Comparison of ENCODE assay signal across 22 mouse cellular contexts in the genomic region with DNA sequence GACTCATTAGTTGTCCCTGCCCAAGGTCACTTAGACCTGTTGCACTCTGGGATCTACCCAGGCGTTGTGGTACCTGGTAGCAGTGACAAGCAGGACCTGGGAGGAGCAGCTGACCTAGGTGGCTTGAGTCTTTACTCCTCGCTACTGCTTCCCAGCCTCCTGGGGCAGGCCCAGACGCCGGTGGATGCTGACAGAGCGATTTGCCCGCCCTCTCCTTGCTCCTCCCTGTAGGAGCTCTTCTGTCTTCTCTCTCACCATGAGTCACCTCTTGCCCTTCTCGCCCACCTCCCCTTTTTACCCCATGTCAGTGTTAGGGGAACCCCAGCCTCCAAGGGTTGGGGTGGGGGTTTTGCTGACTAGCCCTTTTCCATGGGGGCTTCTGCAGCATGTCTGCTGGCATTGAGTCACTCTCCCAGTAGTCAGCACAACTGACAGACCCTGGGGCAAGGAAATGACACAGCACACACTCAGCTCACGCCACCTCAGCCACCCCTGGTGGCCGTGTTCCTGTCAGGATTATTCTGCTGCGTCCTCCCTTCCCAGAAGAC. TPM values are rescaled to one million over a fixed set of nuclear protein-coding genes. Genes with fewer than 3 reads are reported as not detected.
DNase-seq lines count a peak whose midpoint lies in the region; ATAC-seq lines count a peak whose summit lies in the region.
"Had no signal": no experiment of that assay in that cellular context is flagged by ENCODE, and none has a peak within 500 bp of the region (broad histone marks: within the 10 kb centered on the region; RNA-seq: fewer than 3 reads in every experiment).

No protein-coding gene starts in this region.

- ATAC-seq in inflammation-experienced regulatory T-cells, adult 6 months: peak; percentile 40
- no peak for ATAC-seq in liver, embryonic 16.5 days (ENCODE audit: low read depth)
- ATAC-seq in hindbrain, embryonic 14.5 days (ENCODE audit: low FRiP score): no peak
- ATAC-seq: activated CD4-positive, CD25-positive, alpha-beta regulatory T cell, adult 4 months; midbrain, embryonic 15.5 days had no signal

- H3K4me3 ChIP-seq in heart, embryonic 10.5 days: peak overlapping the region; percentile 27
- peak overlapping the region; percentile 77 for H3K4me3 ChIP-seq in liver, embryonic 16.5 days (ENCODE audit: low read depth, low read length)
- H3K4me3 ChIP-seq in hindbrain, embryonic 14.5 days (replicated peaks; ENCODE audit: low read length): no peak overlapping the region
- H3K4me3 ChIP-seq: forebrain, embryonic 10.5 days; left cerebral cortex, adult 2 months; midbrain, embryonic 15.5 days; neural tube, embryonic 13.5 days had no signal

- DNase-seq in heart, embryonic 10.5 days (ENCODE audit: low spot score): no peak
- no peak for DNase-seq in heart, adult 9 months (ENCODE audit: low spot score in 2 of 2)
- peak; percentile 39 for DNase-seq in CD4-positive helper T cell, adult 2 months (ENCODE audit: low read depth, low spot score)
- no peak for DNase-seq in hindbrain, embryonic 14.5 days (ENCODE audit: low spot score)
- DNase-seq in gastrocnemius, postnatal 4 days (ENCODE audit: low spot score in 2 of 2): no peak
- DNase-seq in cerebellum, adult 8-10 months: no peak
- DNase-seq: B cell, adult 2 months; cerebellum, adult 11-12 months; heart, adult 11 months; lung, postnatal 4 days; retina, postnatal 1 day; thymus, postnatal 36 days had no signal

- no peaks in the 10 kb centered on the region for H3K9me3 ChIP-seq in heart, embryonic 10.5 days
- H3K9me3 ChIP-seq in liver, embryonic 16.5 days (replicated peaks; ENCODE audit: control insufficient read depth, low read length): no peaks in the 10 kb centered on the region
- H3K9me3 ChIP-seq in hindbrain, embryonic 14.5 days (ENCODE audit: control insufficient read depth, low read length): no peaks in the 10 kb centered on the region
- H3K9me3 ChIP-seq: forebrain, embryonic 10.5 days; midbrain, embryonic 15.5 days; neural tube, embryonic 13.5 days had no signal

- H3K27ac ChIP-seq in heart, embryonic 10.5 days: peak overlapping the region; percentile 72
- peak overlapping the region; percentile 81 for H3K27ac ChIP-seq in liver, embryonic 16.5 days (ENCODE audit: low read length)
- H3K27ac ChIP-seq in hindbrain, embryonic 14.5 days: no peak overlapping the region
- H3K27ac ChIP-seq: forebrain, embryonic 10.5 days; left cerebral cortex, adult 2 months; midbrain, embryonic 15.5 days; neural tube, embryonic 13.5 days had no signal

- H3K36me3 ChIP-seq in heart, embryonic 10.5 days: peaks cover 3% of the 10 kb centered on the region; the same call in 1 of the 2 replicates
- H3K36me3 ChIP-seq in liver, embryonic 16.5 days (ENCODE audit: control insufficient read depth, insufficient read depth): no peaks in the 10 kb centered on the region; the same call in 1 of the 2 replicates
- H3K36me3 ChIP-seq in hindbrain, embryonic 14.5 days (replicated peaks; ENCODE audit: control insufficient read depth, insufficient read depth): no peaks in the 10 kb centered on the region
- H3K36me3 ChIP-seq: forebrain, embryonic 10.5 days; midbrain, embryonic 15.5 days; neural tube, embryonic 13.5 days had no signal

- peaks cover 32% of the 10 kb centered on the region for H3K27me3 ChIP-seq in heart, embryonic 10.5 days (ENCODE audit: insufficient read depth, poor library complexity, severe bottlenecking)
- peaks cover 6% of the 10 kb centered on the region for H3K27me3 ChIP-seq in liver, embryonic 16.5 days (ENCODE audit: control insufficient read depth, insufficient read depth, low read depth, low read length)
- H3K27me3 ChIP-seq in hindbrain, embryonic 14.5 days (ENCODE audit: control insufficient read depth, insufficient read depth, low read length): peaks cover 36% of the 10 kb centered on the region

- WGBS in heart, embryonic 10.5 days: 41% methylated on average over 10 of the region's 10 CpGs
- WGBS in liver, embryonic 16.5 days (ENCODE audit: insufficient replicate concordance): 39% methylated on average over 10 of the region's 10 CpGs
- WGBS in hindbrain, embryonic 14.5 days: 38% methylated on average over 10 of the region's 10 CpGs

- peak overlapping the region; percentile 98 for H3K4me2 ChIP-seq in liver, embryonic 16.5 days (ENCODE audit: low read depth, low read length)
- H3K4me2 ChIP-seq in hindbrain, embryonic 14.5 days (replicated peaks): no peak overlapping the region
- H3K4me2 ChIP-seq: midbrain, embryonic 15.5 days; neural tube, embryonic 13.5 days had no signal

- H3K4me1 ChIP-seq in heart, embryonic 10.5 days: peaks cover 79% of the 10 kb centered on the region
- H3K4me1 ChIP-seq in liver, embryonic 16.5 days (ENCODE audit: control insufficient read depth, low read depth, low read length): peaks cover 47% of the 10 kb centered on the region
- no peaks in the 10 kb centered on the region for H3K4me1 ChIP-seq in hindbrain, embryonic 14.5 days (replicated peaks; ENCODE audit: control insufficient read depth, insufficient read depth, low read length)

- H3K9ac ChIP-seq in liver, embryonic 16.5 days (ENCODE audit: low read depth, low read length): peak overlapping the region; percentile 33
- H3K9ac ChIP-seq in hindbrain, embryonic 14.5 days: no peak overlapping the region
- H3K9ac ChIP-seq: midbrain, embryonic 15.5 days; neural tube, embryonic 13.5 days had no signal

RNA-seq across cellular contexts. Expression of gene Fam83g, which starts 3.1 kb away (rescaled TPM):
- 3.2 and 3.3 TPM in 2 replicates for polyA plus RNA-seq in heart, embryonic 10.5 days (2016; fragmentation: Nextera tagmentation; extraction: Ambion mirVana)
- under 1 TPM; 0.19 to 0.57 (median 0.19) TPM for polyA plus RNA-seq in inflammation-experienced regulatory T-cells, adult 6 months (2017; shearing (Covaris generic))
- 6.2 and 6.5 TPM in 2 replicates for polyA plus RNA-seq in liver, embryonic 16.5 days (2015; fragmentation: Nextera tagmentation; extraction: Ambion mirVana)
- 0.20 TPM in 2 replicates for polyA plus RNA-seq in hindbrain, embryonic 14.5 days (2014; fragmentation: Nextera tagmentation; extraction: Ambion mirVana)
- total RNA-seq in gastrocnemius, postnatal 4 days (2021): under 1 TPM; 0.34 to 0.36 TPM

RNA-seq across cellular contexts. Expression of gene Slc5a10, which starts 33.6 kb away (rescaled TPM):
- 0.07 TPM in 1 of 2 replicates, not detected in the other for polyA plus RNA-seq in heart, embryonic 10.5 days (2016; fragmentation: Nextera tagmentation; extraction: Ambion mirVana)
- polyA plus RNA-seq in inflammation-experienced regulatory T-cells, adult 6 months (2017; shearing (Covaris generic)): under 1 TPM in 1 of 3 experiments, not detected in 2; 0.38 TPM
- not detected in 2 replicates for polyA plus RNA-seq in liver, embryonic 16.5 days (2015; fragmentation: Nextera tagmentation; extraction: Ambion mirVana)
- polyA plus RNA-seq in hindbrain, embryonic 14.5 days (2014; fragmentation: Nextera tagmentation; extraction: Ambion mirVana): not detected in 2 replicates
- total RNA-seq in gastrocnemius, postnatal 4 days (2021): not detected
- total RNA-seq: hematopoietic stem cell, adult 5-6 weeks; left cerebral cortex, adult 2 months; liver, adult 2 months had no signal
- polyA plus RNA-seq: activated CD4-positive, CD25-positive, alpha-beta regulatory T cell, adult 4 months; intestine, embryonic 14.5 days; liver, adult 2 months; midbrain, embryonic 15.5 days; neural tube, embryonic 13.5 days had no signal

RNA-seq across cellular contexts. Expression of gene Grap, which starts 33.9 kb away (rescaled TPM):
- polyA plus RNA-seq in heart, embryonic 10.5 days (2016; fragmentation: Nextera tagmentation; extraction: Ambion mirVana): 10.2 and 11.8 TPM in 2 replicates
- 100 to 1,000 TPM; 180 to 210 (median 192) TPM for polyA plus RNA-seq in inflammation-experienced regulatory T-cells, adult 6 months (2017; shearing (Covaris generic))
- 4.8 TPM in 2 replicates for polyA plus RNA-seq in liver, embryonic 16.5 days (2015; fragmentation: Nextera tagmentation; extraction: Ambion mirVana)
- 8.1 and 10.1 TPM in 2 replicates for polyA plus RNA-seq in hindbrain, embryonic 14.5 days (2014; fragmentation: Nextera tagmentation; extraction: Ambion mirVana)
- 1 to 10 TPM; 7.0 to 7.8 TPM for total RNA-seq in gastrocnemius, postnatal 4 days (2021)

Comparison
In these comparisons a context has a peak if more than half of its experiments do, and no peak if none do; other contexts are left out.
1. RNA of gene Grap, which starts 33.9 kb away (polyA plus RNA-seq): 180 to 210 TPM in inflammation-experienced regulatory T-cells, adult 6 months; 10.2 to 11.8 TPM in heart, embryonic 10.5 days, 8.1 to 10.1 TPM in hindbrain, embryonic 14.5 days and 4.8 TPM in liver, embryonic 16.5 days; every median in the first group is over 10 times any median in the second.